Mouse (Mus musculus): ENCODE measurements around the gene Psmc2.

Psmc2 gene

DNA sequence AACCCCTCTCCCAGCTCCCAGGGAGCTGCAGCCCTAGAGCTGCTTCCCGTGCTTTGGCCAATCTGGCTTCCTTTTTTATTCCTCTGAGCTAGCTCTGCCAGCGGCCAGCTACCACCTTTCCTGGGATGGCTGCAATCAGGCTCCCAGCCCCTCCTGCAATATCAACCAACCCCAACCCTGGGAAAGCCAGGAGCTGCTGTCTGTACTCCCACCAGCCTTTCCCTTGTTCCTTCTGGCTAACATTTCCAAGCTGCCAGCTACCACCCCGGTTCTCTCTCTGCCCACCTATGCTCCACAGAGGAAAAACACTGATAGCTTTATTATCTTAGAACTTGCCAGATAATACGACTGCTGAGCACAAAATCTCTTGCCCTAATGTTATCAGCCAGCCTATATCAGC is 19.8 kb downstream of the Psmc2 start:
- DNase-seq (ENCODE audit: low spot score): no peak

DNA sequence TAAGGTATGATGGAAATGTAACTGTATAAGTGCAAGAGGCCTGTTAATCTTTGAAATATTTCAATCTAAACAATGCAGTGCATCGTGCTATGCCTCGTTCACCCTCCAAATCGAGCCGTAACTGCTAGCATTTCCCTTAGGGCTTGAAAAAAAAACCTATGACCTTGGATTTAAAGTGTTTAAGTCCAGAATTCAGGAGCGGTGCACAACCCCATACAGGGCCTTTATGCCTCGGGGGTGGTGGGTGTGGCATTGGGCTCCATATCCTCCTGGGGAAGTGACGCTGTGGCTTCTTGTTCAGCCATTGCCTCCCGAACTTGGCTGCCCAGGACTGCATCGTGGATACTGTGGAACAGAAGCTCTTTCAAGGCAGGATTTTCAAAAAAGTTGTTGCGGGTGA is 25.8 kb downstream of the Psmc2 start:
- DNase-seq (ENCODE audit: low spot score): no peak

GRCm38 (mm10) chr5:21813994-21814393 is 28.9 kb downstream of the Psmc2 start:
- DNase-seq (ENCODE audit: low spot score): peak; percentile 4

- no peak for DNase-seq (ENCODE audit: low spot score)
Observed at GRCm38 (mm10) chr5:21826370-21826769, 41.3 kb downstream of the Psmc2 start.

- DNase-seq (ENCODE audit: low spot score): no peak
Observed at GRCm38 (mm10) chr5:21827643-21828042, 42.6 kb downstream of the Psmc2 start.

- no peak for DNase-seq (ENCODE audit: low spot score)
Observed at GRCm38 (mm10) chr5:21828855-21829254, 43.8 kb downstream of the Psmc2 start.

DNA sequence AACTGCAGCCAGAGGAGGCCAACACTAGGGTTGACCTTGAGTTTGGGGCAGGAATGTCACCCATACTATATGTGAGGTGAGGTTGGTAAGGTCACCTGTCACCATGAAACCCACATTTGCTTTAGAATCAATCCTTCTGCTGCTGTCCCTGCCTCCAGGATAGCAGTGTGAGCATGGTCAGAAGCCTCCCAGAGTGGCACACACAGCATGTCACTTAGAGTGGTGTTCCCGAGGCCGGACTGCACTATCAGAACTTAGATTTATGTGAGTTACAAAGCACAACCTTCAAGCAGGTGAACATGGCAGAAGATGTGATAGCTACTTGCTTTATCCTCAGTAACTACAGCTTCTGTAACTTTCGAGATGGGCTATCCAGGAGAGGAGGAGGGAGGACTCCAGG is 46.7 kb downstream of the Psmc2 start:
- no peak for DNase-seq (ENCODE audit: low spot score)

DNA sequence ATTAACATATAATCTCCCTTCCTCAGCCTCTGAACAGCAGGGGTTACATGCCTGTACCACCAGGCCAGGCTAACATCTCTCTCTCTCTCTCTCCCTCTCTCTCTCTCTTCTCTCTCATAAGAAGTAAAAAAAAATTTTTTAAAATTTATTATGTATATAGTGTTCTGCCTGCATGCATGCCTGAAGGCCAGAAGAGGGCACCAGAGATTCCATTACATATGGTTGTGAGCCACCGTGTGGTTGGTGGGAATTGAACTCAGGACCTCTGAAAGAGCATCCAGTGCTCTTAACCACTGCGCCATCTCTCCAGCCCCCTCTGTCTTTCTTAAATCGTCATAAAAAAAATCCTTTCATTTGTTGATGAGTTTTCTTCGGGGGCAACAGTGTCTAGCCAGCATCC is 59.6 kb downstream of the Psmc2 start:
- DNase-seq (ENCODE audit: low spot score): no peak

GRCm38 (mm10) chr5:21846616-21847290 is 61.7 kb downstream of the Psmc2 start:
- DNase-seq (ENCODE audit: low spot score): no peak

GRCm38 (mm10) chr5:21847438-21847837 is 62.4 kb downstream of the Psmc2 start:
- DNase-seq (ENCODE audit: low spot score): no peak

- no peak for DNase-seq (ENCODE audit: low spot score)
Observed at GRCm38 (mm10) chr5:21851679-21852340, 66.7 kb downstream of the Psmc2 start.

All from ovary, postnatal 14 days (tissue).